Mouse (Mus musculus): ENCODE results near the gene Fmo2. TPM values are rescaled to one million over a fixed set of nuclear protein-coding genes. Genes with fewer than 3 reads are reported as not detected.

Gene Fmo2
- polyA plus RNA-seq, 1 experiment from 2014 or later, result 0.39 TPM

DNA sequence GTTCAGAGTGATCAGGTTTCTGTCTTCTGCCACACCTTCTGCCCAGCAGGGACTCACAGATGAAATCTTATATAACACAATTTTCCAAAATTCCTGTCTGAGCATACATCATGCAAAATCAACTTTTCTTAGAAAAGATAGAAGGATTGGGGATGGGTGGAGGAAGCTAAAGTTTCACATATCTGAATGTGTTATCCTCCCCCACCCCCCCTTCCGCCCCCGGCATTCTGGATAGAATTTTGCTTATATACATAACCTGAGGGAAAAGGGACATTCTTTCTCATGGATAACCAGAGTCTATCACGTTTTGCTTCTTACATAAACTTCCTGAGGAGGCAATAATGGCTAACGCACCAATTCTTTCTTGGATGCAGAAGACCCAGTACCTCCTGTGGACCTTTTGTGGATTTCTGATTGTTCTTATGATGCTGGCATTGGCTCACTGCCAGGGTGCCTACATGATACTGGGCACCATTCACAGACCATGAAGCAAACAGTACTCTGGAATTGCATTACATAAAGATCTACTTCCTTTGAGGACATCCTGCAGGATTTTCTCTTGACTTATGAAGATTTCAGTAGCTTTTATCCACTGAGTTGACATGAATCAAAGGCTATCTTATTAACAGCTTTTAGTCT, 36.0 kb upstream of the Fmo2 start:
- 70% methylated on average over 4 of the region's 4 CpGs for WGBS (ENCODE audit: insufficient replicate concordance)

DNA sequence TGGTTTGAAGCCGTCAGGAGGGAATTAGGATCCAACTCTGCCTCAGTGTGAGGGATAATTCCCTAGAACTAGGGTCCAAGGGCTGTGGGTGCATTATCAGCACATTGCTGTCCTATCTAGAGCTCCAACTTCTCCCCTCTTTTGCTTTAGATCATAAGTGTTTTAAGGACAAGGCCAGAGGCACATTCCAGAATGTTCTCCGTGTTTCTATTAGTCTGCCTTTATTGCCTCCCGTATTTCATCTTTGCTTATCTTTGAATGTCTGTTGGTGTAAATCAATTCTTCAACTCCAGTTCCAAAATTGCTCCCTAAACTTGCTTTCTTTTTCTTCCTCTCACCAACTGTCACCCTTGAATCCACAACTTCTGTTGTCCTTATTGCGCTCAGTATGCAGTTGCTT, 33.9 kb upstream of the Fmo2 start:
- ATAC-seq (replicated peaks; ENCODE audit: insufficient number of reproducible peaks, low FRiP score, low TSS enrichment), result no peak
- Histone ChIP-seq H3K27me3 (ENCODE audit: control insufficient read depth, insufficient read depth, low read length) (no peaks in the 10 kb centered on the region), H3K4me1 (ENCODE audit: control insufficient read depth, insufficient read depth, low read length) (no peaks in the 10 kb centered on the region), H3K9ac (ENCODE audit: low read depth, low read length) (no peak overlapping the region), H3K4me2 (no peak overlapping the region), H3K9me3 (replicated peaks; ENCODE audit: control insufficient read depth, low read length) (no peaks in the 10 kb centered on the region), H3K4me3 (ENCODE audit: low read depth, low read length) (no peak overlapping the region), H3K27ac (ENCODE audit: low read depth, low read length) (no peak overlapping the region), H3K36me3 (ENCODE audit: control insufficient read depth, insufficient read depth, low read length) (no peaks in the 10 kb centered on the region)
- WGBS (ENCODE audit: insufficient replicate concordance), result 78% methylated on average over 4 of the region's 4 CpGs

More for the DNA sequence above, 36.0 kb upstream of the Fmo2 start:
- ATAC-seq (replicated peaks; ENCODE audit: insufficient number of reproducible peaks, low FRiP score, low TSS enrichment), result no peak
- Histone ChIP-seq H3K4me1 (ENCODE audit: control insufficient read depth, insufficient read depth, low read length) (no peaks in the 10 kb centered on the region), H3K9ac (ENCODE audit: low read depth, low read length) (no peak overlapping the region), H3K4me2 (no peak overlapping the region), H3K27me3 (ENCODE audit: control insufficient read depth, insufficient read depth, low read length) (no peaks in the 10 kb centered on the region), H3K27ac (ENCODE audit: low read depth, low read length) (no peak overlapping the region), H3K9me3 (replicated peaks; ENCODE audit: control insufficient read depth, low read length) (no peaks in the 10 kb centered on the region), H3K36me3 (ENCODE audit: control insufficient read depth, insufficient read depth, low read length) (no peaks in the 10 kb centered on the region), H3K4me3 (ENCODE audit: low read depth, low read length) (no peak overlapping the region)

DNA sequence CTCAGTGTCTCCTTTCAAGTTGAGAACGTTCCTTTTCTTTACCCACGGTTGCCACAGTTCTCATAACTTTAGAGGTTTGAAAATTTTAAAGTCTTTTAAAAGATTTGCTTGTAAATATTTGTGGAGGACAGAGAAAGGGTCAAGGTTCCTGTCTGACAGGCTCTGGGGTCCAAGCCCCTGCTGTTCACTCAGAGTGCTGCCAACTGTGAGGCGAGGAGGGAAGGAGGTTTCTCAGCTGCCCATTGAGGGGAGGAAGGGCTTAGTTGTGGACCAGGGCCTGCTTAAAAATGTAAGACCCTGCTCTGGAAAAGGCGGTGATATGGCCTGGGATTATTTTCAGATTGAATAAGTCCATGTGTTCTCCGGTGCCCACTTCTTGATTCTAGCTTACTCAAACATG, 33.4 kb upstream of the Fmo2 start:
- Histone ChIP-seq H3K4me1 (ENCODE audit: control insufficient read depth, insufficient read depth, low read length) (no peaks in the 10 kb centered on the region), H3K9ac (ENCODE audit: low read depth, low read length) (no peak overlapping the region), H3K27ac (ENCODE audit: low read depth, low read length) (no peak overlapping the region), H3K27me3 (ENCODE audit: control insufficient read depth, insufficient read depth, low read length) (no peaks in the 10 kb centered on the region), H3K36me3 (ENCODE audit: control insufficient read depth, insufficient read depth, low read length) (no peaks in the 10 kb centered on the region), H3K9me3 (replicated peaks; ENCODE audit: control insufficient read depth, low read length) (no peaks in the 10 kb centered on the region), H3K4me3 (ENCODE audit: low read depth, low read length) (no peak overlapping the region), H3K4me2 (no peak overlapping the region)
- ATAC-seq (replicated peaks; ENCODE audit: insufficient number of reproducible peaks, low FRiP score, low TSS enrichment), result no peak
- 79% methylated on average over 5 of the region's 5 CpGs for WGBS (ENCODE audit: insufficient replicate concordance)

DNA sequence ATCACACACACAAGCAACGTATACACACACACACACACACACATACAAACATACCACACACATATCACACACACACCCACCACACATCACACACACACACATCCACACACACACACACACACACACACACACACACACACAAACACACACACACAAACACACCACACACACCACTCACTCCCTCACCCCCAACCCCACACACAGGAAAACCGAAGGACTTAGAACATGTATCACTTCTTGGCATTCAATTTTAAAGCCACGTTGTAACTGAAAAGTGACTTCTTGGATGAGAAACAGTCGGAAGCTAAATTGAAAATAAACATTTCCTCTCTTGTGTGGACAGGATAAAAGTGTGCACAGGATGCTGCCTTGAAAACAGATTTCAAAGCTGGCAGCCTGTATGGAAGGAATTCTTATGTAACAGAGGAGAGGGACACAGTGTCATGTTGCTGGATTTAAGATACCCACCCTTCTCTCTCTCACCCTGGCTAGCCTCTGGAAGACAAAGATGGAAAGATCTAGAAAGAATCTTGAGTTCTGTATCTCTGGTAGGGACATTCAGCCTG, 32.9 kb upstream of the Fmo2 start:
- Histone ChIP-seq H3K36me3 (ENCODE audit: control insufficient read depth, insufficient read depth, low read length) (no peaks in the 10 kb centered on the region), H3K27ac (ENCODE audit: low read depth, low read length) (no peak overlapping the region), H3K27me3 (ENCODE audit: control insufficient read depth, insufficient read depth, low read length) (no peaks in the 10 kb centered on the region), H3K4me2 (no peak overlapping the region), H3K4me1 (ENCODE audit: control insufficient read depth, insufficient read depth, low read length) (no peaks in the 10 kb centered on the region), H3K9me3 (replicated peaks; ENCODE audit: control insufficient read depth, low read length) (no peaks in the 10 kb centered on the region), H3K4me3 (ENCODE audit: low read depth, low read length) (no peak overlapping the region), H3K9ac (ENCODE audit: low read depth, low read length) (no peak overlapping the region)
- WGBS (ENCODE audit: insufficient replicate concordance), result 71% methylated on average over 4 of the region's 4 CpGs
- no peak for ATAC-seq (replicated peaks; ENCODE audit: insufficient number of reproducible peaks, low FRiP score, low TSS enrichment)

DNA sequence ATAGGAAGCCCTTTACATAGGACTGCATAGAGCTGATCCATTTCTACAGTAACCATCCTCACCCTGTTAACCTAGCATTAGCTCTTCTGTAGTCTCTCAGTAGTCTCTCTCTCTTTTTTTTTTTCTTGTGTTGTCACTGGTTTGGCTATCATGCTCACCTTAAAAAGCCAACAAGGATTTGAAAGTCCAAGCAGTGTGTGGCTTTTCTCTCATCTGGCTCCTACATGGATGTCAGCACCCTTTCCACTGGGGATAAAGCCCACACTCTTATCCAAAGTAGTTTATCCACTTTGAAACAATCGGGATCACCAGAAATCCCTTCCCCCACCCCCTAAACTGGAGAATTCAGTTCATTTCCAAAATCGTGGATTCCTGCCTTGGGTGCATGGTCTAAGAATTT, 32.1 kb upstream of the Fmo2 start:
- 50% methylated on average over 2 of the region's 2 CpGs for WGBS (ENCODE audit: insufficient replicate concordance)
- H3K27me3 ChIP-seq (ENCODE audit: control insufficient read depth, insufficient read depth, low read length), result no peaks in the 10 kb centered on the region
- H3K9me3 ChIP-seq (replicated peaks; ENCODE audit: control insufficient read depth, low read length), result no peaks in the 10 kb centered on the region
- H3K36me3 ChIP-seq (ENCODE audit: control insufficient read depth, insufficient read depth, low read length), result no peaks in the 10 kb centered on the region
- no peak overlapping the region for H3K27ac ChIP-seq (ENCODE audit: low read depth, low read length)
- no peak for ATAC-seq (replicated peaks; ENCODE audit: insufficient number of reproducible peaks, low FRiP score, low TSS enrichment)
- no peak overlapping the region for H3K9ac ChIP-seq (ENCODE audit: low read depth, low read length)
- no peak overlapping the region for H3K4me2 ChIP-seq
- H3K4me1 ChIP-seq (ENCODE audit: control insufficient read depth, insufficient read depth, low read length), result no peaks in the 10 kb centered on the region
- no peak overlapping the region for H3K4me3 ChIP-seq (ENCODE audit: low read depth, low read length)

DNA sequence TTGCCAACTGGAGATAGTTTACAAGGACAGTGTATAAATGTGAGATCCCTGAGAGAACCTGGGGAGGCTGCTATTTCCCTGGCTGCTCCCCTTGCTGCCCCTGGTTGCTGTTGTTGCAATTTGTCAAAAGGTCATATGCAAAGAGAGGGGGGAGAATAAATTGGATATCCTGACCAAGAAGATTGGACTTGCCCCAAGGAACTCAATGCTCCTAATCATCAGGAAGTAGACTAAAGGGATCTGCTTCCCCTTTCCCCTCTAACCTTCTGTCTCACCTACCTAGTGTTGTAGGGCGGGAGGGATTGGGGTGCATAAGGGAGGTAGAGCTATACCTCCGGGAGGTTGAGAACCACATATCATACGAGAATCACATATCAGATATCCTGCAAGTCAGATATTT, 30.6 kb upstream of the Fmo2 start:
- no peaks in the 10 kb centered on the region for H3K4me1 ChIP-seq (ENCODE audit: control insufficient read depth, insufficient read depth, low read length)
- no peak overlapping the region for H3K4me2 ChIP-seq
- no peak overlapping the region for H3K9ac ChIP-seq (ENCODE audit: low read depth, low read length)
- no peak overlapping the region for H3K27ac ChIP-seq (ENCODE audit: low read depth, low read length)
- no peaks in the 10 kb centered on the region for H3K36me3 ChIP-seq (ENCODE audit: control insufficient read depth, insufficient read depth, low read length)
- ATAC-seq (replicated peaks; ENCODE audit: insufficient number of reproducible peaks, low FRiP score, low TSS enrichment), result no peak
- WGBS (ENCODE audit: insufficient replicate concordance), result 75% methylated on average over 3 of the region's 3 CpGs
- H3K27me3 ChIP-seq (ENCODE audit: control insufficient read depth, insufficient read depth, low read length), result no peaks in the 10 kb centered on the region
- no peak overlapping the region for H3K4me3 ChIP-seq (ENCODE audit: low read depth, low read length)
- no peaks in the 10 kb centered on the region for H3K9me3 ChIP-seq (replicated peaks; ENCODE audit: control insufficient read depth, low read length)

DNA sequence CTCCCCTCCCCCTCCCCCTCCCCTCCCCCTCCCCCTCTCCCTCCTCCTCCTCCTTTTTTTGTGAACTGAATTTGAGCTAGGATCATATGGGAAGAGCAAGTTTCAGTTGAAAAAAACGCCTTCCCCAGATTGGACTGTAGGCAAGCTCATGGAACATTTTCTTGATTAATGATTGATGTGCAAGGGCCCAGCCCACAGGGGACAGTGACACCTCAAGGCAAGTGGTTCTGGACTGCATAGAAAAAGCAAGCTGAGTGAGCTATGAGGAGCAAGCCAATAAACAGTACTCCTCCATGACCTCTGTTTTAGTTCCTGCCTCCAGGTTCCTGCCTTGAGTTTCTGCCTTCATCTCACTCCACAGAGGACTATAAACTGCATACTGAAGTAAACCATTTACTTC, 26.6 kb upstream of the Fmo2 start:
- Histone ChIP-seq H3K27me3 (ENCODE audit: control insufficient read depth, insufficient read depth, low read length) (no peaks in the 10 kb centered on the region), H3K4me3 (ENCODE audit: low read depth, low read length) (no peak overlapping the region), H3K4me2 (no peak overlapping the region), H3K4me1 (ENCODE audit: control insufficient read depth, insufficient read depth, low read length) (no peaks in the 10 kb centered on the region), H3K9me3 (replicated peaks; ENCODE audit: control insufficient read depth, low read length) (no peaks in the 10 kb centered on the region), H3K36me3 (ENCODE audit: control insufficient read depth, insufficient read depth, low read length) (no peaks in the 10 kb centered on the region), H3K9ac (ENCODE audit: low read depth, low read length) (no peak overlapping the region), H3K27ac (ENCODE audit: low read depth, low read length) (no peak overlapping the region)
- ATAC-seq (replicated peaks; ENCODE audit: insufficient number of reproducible peaks, low FRiP score, low TSS enrichment), result no peak
- 63% methylated on average over 1 of the region's 1 CpGs for WGBS (ENCODE audit: insufficient replicate concordance)

DNA sequence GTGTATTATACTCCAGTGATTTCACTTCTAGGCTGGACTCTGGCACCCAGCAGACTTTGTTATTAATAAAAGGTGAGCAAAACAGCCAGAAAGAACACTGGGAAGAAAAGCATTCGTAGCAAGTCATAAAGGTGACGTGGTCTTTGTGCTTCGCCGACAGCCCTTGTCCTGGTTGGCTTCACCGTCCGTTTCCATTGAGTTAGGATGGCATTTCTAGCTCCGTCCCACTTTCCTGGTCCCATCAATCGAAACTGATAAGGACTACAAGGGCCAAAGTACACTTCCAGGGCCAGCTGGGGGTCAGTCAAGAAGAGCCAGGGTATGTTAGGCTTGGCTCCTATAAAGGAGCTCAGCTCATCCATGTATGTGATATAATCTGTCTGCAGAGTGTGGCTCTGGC, 18.1 kb upstream of the Fmo2 start:
- H3K9ac ChIP-seq (ENCODE audit: low read depth, low read length), result no peak overlapping the region
- H3K27ac ChIP-seq (ENCODE audit: low read depth, low read length), result no peak overlapping the region
- ATAC-seq (replicated peaks; ENCODE audit: insufficient number of reproducible peaks, low FRiP score, low TSS enrichment), result no peak
- H3K4me3 ChIP-seq (ENCODE audit: low read depth, low read length), result no peak overlapping the region
- no peak overlapping the region for H3K4me2 ChIP-seq
- H3K9me3 ChIP-seq (replicated peaks; ENCODE audit: control insufficient read depth, low read length), result no peaks in the 10 kb centered on the region
- H3K27me3 ChIP-seq (ENCODE audit: control insufficient read depth, insufficient read depth, low read length), result no peaks in the 10 kb centered on the region
- no peaks in the 10 kb centered on the region for H3K4me1 ChIP-seq (ENCODE audit: control insufficient read depth, insufficient read depth, low read length)
- 70% methylated on average over 8 of the region's 8 CpGs for WGBS (ENCODE audit: insufficient replicate concordance)
- no peaks in the 10 kb centered on the region for H3K36me3 ChIP-seq (ENCODE audit: control insufficient read depth, insufficient read depth, low read length)

DNA sequence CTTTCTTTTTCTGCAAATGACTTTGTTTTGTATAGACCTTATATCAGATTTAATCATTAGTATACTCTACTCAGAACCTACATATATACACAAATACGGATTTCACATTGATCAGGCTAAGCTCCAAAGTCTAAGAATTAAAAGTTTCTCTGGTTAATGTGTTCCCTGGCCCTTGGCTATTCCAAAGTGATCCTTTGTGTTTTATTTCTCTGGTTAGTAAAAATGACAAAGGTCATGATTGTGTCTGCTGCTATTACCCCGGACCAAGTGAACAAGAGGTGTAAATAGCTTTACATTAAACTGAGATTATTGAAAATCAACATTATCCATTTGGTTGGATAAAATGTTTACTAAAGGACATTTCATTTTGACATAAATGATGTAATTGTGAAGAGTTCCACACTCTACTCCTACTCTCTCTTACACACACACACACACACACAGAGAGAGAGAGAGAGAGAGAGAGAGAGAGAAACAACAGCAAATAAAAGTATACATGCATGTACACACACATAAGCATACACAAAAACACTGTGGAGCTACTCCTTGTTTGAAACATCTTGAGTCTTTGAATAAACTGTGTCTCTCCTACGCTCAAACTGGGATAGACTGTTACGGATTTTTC, 16.5 kb upstream of the Fmo2 start:
- H3K4me3 ChIP-seq (ENCODE audit: low read depth, low read length), result no peak overlapping the region
- H3K9ac ChIP-seq (ENCODE audit: low read depth, low read length), result no peak overlapping the region
- ATAC-seq (replicated peaks; ENCODE audit: insufficient number of reproducible peaks, low FRiP score, low TSS enrichment), result no peak
- H3K4me2 ChIP-seq, result no peak overlapping the region
- H3K27ac ChIP-seq (ENCODE audit: low read depth, low read length), result no peak overlapping the region
- H3K9me3 ChIP-seq (replicated peaks; ENCODE audit: control insufficient read depth, low read length), result no peaks in the 10 kb centered on the region
- 83% methylated on average over 4 of the region's 4 CpGs for WGBS (ENCODE audit: insufficient replicate concordance)
- H3K4me1 ChIP-seq (ENCODE audit: control insufficient read depth, insufficient read depth, low read length), result no peaks in the 10 kb centered on the region
- no peaks in the 10 kb centered on the region for H3K36me3 ChIP-seq (ENCODE audit: control insufficient read depth, insufficient read depth, low read length)
- H3K27me3 ChIP-seq (ENCODE audit: control insufficient read depth, insufficient read depth, low read length), result no peaks in the 10 kb centered on the region

Measured in heart, embryonic 11.5 days (tissue).